Mouse (Mus musculus): ENCODE measurements at regions not wholly inside any gene's neighbourhood (a gene's known extent, or its start where the extent isn't known, plus 50 kb on each side); places are given as distances from the start of the nearest gene placed in this dataset.
"Not testable (repeated sequence)": the region's sequence is repeated elsewhere in the genome, so short reads cannot be mapped to it uniquely, and the experiment has no call there.

DNA sequence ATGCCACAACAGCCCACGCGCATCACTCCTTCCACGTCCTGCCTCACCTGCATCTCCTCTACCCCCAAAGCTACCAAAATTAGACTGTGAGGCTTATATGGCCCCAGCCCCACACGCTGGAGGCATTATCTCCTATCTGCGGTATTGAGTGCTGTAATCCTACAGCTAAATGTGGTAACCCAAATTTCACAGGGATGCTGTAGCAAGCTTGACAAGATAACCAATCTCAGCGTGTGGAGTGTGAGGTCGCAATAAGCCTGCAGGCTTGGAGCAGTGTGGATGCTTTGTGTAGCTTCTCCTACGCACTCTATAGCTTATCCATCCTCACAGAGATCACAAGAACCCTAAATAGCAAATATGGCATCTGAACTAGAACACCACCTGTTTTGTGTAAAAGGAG, 251.2 kb upstream of the Kcnh8 start:
- no peak for DNase-seq

DNA sequence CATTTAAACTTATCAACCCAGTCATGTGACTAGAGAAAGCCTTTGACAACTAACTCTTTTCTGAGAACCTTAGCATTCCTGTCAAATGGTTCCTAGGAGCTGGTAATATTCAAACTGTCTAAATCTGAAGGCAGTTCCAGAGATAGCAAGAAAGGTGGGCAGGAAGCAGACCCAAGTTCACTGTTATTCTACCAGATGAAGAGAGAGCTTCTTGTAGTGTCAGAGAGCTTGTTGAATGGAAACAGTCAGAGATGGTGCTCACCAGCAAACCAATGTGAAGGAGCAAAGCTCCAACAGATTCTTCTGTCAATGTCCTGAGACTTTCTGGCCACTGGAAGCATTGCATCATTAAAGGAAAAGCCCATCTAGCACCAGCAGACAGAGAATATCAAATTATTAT, 251.8 kb upstream of the Kcnh8 start:
- DNase-seq: no peak

DNA sequence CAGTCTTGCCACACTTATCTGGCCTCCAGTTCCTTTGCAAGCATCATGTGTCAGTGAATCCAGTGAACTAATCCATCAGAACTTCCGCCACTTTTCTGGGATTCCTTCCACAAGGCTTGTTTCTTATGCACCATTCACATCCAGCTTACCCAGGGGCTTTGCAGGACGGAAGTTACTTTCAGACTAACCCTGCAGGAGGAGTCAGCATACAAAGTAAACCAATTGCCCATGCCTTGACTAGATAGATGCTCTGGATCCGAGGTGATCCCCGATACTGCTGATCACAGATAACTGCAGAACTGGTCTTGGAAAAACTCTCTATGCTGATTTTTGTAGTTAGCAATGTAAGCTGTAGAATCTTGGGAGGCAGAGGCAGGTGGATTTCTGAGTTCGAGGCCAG, 252.6 kb upstream of the Kcnh8 start:
- no peak for DNase-seq

DNA sequence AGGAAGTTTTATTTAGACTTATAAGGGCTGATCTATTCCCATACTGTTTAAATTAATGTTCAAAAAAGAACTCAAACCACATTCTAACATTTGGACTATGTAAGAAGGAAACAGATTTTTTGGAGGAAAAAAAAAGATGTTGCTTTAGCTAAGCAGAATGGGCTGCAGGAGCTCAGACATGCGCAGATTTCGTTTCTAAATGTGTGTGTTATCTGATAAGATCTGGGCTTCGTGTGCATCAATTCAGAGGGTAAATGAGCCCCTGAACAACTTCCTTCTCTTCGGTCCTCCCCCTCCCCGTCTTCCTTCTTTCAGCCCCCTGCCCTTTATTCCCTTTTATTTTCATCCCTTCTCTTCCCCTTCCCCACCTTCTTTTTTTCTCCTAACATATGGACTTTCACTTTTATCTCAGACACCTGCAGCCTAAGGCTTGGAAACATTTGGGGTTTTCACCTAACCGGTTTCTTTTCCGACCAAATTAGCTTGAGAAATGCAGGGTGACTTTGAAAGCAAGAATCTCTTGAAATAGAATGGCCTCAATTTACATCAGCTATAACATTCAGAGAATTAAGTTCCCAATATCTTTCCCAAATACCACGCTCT, 253.9 kb upstream of the Kcnh8 start:
- DNase-seq: no peak

DNA sequence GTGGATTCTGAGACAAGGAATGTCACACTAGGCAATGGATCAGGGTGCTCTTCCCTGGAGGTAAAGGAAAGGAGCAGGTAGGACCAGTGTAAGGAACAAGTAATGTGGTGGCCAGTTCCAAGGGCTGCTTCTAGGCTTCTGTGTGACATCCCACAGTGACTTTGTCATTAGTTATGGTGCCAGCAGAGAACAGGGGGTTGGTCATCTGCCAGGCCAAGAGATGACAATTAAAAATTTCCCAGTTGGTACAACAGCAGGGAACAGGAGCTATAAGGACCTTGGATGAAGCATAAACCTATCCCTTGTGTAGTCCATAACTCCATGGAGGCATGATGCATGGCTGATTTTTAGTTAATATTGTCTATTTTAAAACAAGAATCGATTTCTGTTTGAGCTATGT, 281.9 kb upstream of the Kcnh8 start:
- DNase-seq: no peak

DNA sequence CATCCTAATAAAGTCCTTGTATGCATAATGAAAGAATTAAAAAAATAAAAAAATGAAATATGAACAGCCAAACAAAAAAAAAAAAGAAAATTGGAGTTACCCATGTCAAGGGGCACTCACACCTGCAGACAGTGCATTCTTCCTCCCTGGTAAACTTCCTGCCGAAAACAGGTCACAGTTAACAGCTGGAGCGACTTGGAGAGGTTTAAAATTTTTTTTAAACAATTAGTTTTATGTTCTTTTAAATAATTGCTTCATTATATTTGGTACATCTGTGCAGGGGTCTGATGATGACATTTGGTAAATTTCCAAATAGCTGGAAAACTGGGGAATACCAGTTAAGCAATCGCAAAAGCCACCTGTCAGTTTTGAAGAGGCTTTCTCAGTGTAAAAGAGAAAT, 285.5 kb upstream of the Kcnh8 start:
- DNase-seq: no peak

DNA sequence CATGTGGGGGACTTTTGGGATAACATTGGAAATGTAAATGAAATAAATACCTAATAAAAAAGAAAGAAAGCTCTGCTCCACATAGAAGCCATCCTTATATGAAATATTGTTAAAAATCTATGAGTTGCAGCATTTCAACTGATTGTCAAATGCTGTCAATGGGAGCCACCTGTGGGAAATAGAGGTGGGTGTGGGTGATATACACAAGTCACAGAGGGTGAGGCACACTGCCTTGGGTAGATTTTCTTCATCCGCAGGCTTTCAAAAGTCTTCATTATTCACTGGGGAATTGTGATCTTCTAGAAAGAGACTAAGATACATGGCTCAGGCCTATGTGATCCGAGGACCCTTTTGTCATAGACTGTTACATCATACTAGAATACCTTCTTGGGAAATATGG, 286.6 kb upstream of the Kcnh8 start:
- DNase-seq: no peak

DNA sequence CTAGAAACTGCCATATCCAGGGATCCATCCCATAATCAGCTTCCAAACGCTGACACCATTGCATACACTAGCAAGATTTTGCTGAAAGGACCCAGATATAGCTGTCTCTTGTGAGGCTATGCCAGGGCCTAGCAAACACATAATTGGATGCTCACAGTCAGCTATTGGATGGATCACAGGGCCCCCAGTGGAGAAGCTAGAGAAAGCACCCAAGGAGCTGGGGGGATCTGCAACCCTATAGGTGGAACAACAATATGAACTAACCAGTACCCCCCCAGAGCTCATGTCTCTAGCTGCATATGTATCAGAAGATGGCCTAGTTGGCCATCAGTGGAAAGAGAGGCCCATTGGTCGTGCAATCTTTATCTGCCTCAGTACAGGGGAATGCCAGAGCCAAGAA, 287.1 kb upstream of the Kcnh8 start:
- not testable (repeated sequence) for DNase-seq

DNA sequence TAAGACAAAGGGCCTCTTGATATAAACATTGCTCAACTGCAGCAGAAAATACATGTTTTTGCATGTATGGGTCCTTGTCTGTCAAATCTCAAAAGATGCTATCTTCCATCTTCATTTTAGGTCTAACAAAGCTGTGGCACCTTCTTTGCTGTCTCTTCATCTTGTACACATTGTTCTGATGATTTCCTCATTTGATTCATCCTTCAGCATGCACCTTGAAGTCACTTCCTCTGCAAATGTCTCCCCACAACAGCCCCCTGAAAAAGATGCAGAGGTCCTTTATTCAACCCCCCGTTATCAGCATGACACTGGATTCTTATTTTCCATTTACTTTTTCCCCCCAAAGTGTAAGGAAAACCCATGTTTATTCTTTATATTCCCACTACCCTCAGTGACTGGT, 290.5 kb upstream of the Kcnh8 start:
- no peak for DNase-seq

DNA sequence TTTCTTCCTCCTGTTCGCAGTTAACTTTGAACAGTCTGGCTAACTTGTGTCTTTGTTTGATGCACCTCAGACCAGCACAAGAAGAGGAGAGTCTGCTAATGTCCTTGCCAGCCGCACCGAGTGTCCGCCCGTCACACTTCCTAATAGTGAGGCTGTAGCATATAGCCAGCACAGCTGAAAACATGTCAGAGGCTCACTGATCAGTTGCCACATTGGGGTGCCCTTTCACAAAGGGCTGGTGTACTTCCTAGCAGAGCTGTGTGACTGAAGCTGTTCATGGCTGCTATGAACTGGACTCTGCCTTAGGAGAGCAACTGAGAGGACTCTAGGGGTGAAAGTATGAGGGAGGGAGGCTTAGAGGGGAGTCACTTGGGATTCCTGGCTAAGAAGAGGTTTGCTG, 293.7 kb upstream of the Kcnh8 start:
- no peak for DNase-seq

DNA sequence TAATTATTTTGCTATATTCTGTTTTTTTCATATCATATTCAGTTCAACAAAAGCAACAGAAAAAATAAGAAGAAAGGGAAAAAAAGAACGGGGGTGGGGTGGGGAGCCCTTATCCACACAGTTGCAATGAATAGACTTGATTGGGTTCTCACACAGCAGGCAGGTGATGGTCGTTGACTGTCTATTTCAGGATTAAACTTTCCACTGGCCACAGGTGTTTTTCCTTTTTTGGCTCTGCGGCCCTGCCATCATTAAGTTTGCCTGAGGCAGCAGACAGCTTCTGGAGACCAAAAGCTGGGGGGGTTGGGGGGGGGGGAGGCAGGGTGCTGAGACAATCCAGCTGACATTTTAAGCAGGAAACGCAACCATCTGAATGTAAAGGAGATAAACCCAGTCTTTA, 298.4 kb upstream of the Kcnh8 start:
- no peak for DNase-seq

DNA sequence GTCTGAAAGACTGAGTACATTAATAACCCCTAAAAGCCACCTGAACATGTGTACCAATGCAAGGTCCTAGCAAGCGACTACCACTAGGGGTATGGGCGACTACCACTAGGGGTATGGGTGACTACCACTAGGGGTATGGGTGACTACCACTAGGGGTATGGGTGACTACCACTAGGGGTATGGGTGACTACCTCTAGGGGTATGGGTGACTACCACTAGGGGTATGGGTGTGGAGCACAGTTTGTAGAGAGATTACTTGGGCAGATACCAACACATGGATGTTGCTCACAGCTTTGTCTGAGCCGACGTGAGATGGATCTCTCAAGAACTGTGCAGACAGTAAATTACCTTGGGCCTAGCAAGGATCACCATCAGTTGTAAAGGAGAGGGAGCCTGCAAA, 299.2 kb upstream of the Kcnh8 start:
- no peak for DNase-seq

DNA sequence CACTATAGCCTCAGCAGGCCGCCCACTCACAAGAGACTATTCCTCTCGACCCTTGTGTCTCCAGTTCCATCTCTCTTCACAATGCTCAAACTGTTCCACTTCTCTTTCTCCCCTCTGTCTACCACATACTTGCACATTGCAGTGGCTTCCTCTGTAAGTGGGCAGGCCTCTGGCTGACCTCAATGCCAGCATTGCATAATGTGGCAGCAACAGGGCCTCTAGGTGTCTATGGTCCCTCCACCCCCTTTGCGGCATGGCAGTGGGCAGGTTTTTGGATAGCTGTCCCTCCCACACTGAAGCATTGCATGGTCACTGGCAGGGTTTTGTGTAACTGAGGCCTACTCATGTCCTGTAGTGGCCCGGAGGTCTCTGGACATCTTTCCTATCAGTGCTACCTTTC, 302.7 kb upstream of the Kcnh8 start:
- DNase-seq: no peak

DNA sequence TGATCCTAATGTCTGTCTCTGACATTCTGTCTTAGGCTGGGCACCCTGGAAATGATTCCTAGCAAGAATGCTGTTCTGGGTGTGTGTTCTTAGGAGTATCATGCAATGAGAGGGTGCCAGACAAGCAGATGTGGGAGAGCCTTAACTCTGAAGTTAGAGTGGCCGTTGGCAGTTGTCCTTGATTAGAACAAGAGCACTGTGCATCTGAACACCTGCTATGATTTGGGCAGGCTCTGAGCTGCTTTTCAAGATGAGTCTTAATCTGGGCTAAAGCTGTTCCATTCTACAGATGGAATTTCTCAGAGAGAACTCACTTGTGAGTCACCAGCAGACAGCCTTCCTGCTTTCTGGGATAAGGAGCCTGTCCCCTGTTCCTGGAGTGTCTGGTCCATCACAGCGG, 317.1 kb upstream of the Kcnh8 start:
- DNase-seq: no peak

DNA sequence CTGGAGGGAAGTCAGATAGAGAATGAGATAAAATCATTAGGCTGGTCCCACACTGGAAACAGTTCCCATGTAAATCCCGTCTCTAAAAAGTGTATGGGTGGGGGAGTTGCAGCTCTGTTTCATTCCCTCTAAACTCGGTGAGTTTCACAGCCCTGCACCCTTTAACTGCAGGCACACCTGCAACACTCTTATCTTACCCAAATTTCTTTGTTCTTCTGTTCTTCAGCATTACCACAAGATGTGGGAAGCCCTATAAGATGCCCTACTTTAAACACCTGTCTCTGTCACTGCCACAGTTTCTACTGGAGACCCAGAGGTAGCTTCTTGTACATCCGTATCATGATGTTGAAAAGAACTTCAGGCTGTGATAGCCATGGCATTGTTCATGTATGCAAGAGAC, 320.2 kb upstream of the Kcnh8 start:
- no peak for DNase-seq

DNA sequence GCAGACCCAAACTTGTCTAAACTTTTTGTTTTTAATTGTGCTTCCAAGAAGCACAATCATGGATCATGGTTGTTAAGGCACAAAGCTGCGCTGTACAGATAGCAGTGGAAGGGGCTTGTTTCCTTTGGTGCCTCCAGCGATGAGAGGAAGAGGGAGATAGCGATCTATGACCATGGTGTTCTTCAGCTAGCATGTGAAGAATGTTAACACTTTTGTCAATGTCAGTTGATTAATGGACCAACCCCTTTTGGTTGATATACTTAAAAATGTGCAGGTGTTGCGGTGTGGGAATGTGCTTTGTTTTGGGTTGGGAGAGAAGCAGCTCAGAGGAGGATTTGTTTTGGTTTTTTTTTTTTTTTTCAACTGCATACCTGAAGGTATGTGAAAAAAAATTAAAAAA, 324.0 kb upstream of the Kcnh8 start:
- no peak for DNase-seq

DNA sequence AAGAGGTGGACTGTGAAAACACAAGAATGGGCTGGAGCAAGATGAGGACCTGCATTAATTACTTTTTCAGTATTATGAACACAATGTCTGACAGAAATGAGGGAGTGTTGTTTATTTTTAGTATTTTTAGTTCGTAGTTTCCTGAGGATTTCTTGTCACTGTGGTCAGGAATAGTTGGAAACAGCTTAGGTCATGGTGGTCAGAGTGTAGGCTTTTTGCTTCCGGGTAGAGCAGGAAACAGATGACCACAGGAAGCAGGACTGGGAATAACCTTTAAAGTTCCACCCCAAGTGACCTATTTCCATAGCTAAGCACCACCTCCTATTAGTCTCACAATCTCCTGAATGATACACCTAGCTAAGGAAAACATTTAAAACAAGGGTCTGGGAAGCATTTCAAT, 333.7 kb upstream of the Kcnh8 start:
- DNase-seq: no peak

DNA sequence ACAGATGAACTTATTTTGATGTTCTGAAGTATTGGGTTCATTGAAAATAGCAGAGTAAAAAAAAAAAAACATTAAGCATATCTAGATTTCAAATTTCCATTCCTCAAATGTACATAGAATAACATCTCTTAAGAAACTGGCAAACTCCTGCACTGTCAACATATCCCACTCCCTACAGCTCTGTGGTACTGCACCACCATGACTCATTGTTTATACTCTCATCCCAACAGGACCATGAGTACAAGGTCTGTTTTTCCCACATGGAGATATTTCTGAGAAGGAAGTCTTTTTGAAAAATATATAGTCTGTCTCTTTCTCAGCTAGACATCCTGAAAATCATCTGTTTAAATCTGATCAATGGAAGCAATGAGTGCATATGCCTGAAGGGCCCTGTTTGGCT, 351.2 kb upstream of the Kcnh8 start:
- no peak for DNase-seq

DNA sequence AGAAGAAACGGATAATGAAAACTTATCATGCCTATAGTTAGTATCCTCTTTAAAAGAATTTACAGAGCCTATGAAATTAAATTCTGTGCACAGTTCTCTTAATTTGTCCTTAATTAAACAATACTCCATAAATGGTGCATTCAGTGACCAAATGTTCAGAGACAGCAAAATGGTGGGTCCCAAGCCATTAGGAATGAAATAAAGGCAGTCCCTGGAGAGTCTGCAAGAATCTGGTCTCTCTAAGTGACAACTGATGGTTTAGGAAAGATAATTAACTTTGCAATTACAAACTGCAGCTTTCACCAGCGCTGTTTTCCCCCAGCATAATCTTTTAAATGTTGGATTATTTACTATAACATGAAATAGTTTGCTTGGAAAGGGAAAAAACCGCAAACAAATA, 376.9 kb upstream of the Kcnh8 start:
- DNase-seq: no peak

DNA sequence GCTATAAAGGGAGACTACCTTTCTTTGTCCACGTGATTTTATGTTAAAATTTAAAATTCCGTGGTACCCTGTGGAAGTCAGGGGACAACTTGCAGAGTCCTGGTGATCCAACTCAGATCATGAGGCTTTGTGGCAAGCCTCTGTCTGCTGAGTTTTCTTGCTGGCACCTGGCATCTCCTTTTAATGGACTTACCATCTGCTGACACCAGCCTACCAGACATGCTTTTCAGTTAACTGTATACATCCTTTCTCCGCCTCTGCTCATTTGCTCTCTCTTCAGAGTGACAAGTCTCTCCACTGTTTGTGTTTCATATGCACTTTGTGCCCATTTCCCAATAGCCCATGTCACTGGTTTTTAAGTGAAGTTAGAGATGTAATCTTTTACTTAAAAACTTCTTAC, 382.1 kb upstream of the Kcnh8 start:
- no peak for DNase-seq

DNA sequence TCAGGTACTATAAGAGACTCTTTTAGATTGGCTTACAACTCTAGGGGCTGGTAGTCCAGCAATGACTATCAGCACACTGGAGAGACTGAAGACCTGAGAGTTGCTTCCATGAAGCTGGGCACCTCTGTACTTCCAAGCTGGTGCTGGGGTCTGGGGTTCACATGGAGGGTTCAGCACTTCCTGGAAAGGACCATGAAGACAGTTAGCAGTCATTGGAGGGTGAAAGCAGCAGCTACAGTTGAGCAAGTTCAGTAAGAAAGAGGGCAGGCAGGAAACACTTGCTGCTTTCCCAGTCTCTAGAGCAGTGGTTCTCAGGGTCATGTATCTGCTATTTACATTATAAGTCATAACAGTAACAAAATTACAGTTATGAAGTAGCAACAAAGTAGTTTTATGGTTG, 384.3 kb upstream of the Satb1 start:
- no peak for DNase-seq

DNA sequence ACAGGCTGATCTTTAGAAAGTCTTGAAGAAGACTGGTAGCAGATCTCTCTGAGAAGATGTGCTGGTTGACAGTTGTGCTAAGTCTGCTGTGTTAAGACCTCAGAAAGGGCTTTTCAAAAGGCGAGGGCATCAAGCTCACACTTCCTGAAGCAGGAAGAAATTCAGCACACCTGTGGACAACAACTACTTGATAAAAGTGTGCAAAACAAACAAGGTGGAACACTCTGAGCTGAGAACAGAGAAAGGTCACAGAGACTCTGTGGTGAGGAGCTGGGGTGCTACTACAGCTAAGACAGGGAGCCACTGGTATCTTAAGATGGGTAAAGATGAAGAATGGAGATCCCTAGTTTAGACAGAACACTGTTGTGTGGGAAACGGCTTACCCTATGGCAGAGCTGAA, 379.9 kb upstream of the Satb1 start:
- DNase-seq: no peak

DNA sequence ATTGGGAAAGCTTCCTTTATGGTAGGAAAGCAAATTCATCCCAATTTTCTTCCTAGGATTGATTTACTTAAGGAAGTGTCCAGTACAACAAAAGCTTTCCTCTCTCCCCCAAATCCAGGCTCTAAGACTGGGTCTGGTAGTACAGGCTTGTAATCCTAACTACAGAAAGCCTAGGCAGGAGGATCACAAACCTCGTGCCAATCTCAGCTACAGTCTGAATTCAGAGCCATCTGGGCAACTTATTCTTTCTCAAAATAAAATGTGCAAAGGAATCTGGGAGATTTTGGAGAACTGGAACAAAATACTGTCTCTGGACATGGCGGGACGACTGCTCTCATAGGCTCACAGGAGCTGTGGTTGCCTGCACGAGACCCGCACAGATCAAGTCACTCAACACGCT, 377.4 kb upstream of the Satb1 start:
- no peak for DNase-seq

DNA sequence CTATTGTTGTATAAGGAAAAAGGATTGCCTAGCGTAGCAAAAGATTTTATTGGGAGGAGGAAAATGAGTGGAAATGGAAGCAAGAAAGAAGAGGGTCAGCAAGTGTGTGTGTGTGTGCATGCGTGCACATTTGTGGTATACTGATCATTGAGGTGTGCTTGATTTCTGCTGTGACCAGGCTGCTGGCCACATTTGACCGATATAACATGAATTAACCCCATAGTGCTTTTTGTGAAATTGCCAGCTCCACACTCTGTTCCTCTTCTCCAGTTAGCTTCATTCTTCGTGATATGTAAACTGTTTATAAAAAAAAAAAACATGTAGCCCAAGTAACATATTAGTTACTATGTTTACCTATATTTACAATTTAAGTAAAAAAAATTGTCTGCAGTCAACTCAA, 364.6 kb upstream of the Satb1 start:
- no peak for DNase-seq

DNA sequence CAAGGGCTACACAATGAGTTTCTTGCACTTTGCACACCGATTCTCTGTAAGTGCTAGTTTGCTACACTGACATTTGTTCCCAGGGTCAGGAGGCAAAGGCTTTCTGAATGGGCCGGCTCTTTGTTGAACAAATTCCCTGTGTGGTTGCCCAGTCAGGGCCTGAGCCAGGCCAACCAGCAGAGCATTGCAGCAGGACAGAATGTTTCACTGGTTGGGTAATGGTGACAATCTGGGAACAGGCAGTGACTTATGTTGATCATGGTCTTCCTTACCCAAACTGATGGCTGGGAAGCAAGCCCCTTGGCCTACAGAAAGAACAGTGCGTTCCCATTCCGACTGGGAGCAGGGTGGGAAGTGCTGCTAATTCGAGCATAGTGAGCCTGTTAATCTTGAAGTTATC, 363.7 kb upstream of the Satb1 start:
- peak; percentile 5 for DNase-seq

DNA sequence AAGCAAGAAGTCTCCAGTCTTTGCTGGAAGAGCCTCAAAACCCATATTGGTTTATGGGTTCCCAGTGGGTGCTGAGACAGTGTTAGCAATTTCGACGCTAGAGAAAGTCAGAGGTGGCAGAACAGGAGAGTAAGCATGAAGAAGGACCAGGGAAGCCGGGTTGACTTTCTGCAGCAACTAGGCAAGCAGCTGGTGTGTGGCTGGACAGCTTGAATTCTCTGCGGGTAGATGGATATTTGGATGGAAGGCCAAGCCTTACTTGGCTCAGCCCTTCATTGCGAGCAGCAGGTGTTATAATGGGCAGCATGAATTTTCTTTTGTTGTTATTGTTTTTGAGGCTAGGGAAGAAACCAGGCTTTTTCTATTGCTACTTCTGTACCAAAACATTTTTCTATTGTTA, 362.7 kb upstream of the Satb1 start:
- DNase-seq: no peak

All from gastrocnemius, postnatal 10 days (tissue).